Mouse (Mus musculus): ENCODE measurements around the gene Scaf8. TPM values are rescaled to one million over a fixed set of nuclear protein-coding genes. Genes with fewer than 3 reads are reported as not detected.
"Not testable (repeated sequence)": the region's sequence is repeated elsewhere in the genome, so short reads cannot be mapped to it uniquely, and the experiment has no call there.

The Scaf8 gene
- 45.4 TPM for polyA plus RNA-seq (2021)

DNA sequence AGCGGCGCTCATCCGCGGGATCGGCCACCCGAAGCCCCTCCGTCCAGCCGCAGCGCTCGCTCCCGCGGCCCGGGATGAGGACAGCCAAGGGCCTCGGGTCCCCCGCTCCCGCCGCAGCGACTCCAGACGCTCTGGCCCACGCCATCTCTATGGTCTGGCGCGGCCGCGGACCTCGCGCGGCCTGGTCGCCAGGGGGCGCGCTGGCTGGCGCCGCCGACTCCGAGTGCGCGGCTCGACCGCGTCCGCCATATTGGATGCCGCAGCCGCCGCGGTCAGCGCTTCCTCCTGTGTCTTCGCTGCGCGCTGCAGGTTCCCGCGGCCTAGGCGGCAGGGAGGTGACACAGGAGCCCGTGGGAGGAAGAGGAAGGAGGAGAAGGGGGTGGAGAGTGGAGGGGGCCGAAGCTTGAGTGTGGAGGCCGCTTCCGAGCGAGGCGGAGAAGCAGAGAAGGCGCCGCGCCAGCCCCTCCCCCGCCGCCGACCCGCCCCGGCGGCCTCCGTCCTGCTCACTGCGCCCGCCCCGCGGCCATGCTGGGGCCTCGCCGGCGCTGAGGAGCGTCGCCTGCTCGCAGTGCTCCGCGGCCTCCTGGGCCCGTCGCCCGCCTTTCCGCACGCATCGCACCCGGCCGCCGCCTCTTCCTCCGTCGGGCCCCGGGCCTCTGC, at the start of gene Scaf8:
Scaf8 (plus strand) TSS at position 253 of the 660 bp plus-strand sequence.
- peak; percentile 100 for TF ChIP-seq CTCF (IDR thresholded peaks at IDR 0.05)
- peak; percentile 91 for ATAC-seq
- DNase-seq (ENCODE audit: low read depth, low spot score): no peak
- ChIA-PET POLR2A (interaction anchor here (0.5 to 1.0 kb wide), 2 partner anchors 15 to 23 kb away, joined by 3 read pairs; no protein-coding TSS in a partner anchor), CTCF (no interaction called here)
- no peaks in the 10 kb centered on the region for H3K27me3 ChIP-seq
- in situ Hi-C loops (cut with MboI; ENCODE audit: low pct_unique_long_range_greater_than_20kb): no loop called here

DNA sequence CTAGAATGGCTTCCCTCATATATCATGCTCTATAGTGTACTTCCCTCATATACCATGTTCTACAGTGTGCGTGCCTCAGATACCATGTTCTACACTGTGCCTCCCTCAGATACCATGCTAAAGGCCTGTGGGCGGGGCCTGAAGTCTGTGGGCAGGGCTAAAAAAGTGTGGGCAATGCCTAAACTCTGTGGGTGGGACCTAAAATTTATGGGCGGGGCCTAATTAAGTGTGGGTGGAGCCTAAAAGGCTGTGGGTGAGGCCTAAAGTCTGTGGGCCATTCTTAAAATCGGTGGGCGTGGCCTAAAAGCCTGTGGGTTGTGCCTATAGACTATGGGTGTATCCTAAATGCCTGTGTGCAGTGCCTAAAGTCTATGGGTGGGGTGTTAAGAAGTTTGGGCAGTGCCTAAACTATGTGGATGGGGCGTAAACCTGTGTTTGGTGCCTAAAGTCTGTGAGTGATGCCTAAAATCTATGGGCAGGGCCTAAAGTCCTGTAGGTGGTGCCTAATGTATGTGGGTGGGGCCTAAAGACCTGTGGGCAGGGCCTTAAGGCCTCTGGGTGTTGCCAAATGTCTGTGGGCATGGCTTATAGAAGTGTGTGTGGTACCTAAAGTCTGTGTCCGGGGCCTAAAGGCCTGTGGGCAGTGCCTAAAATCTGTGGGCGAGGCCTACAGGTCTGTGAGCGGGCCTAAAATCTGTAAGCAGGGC, 39.5 kb upstream of the Scaf8 start:
- no peak for TF ChIP-seq CTCF (IDR thresholded peaks at IDR 0.05)
- ChIA-PET CTCF (no interaction called here), POLR2A (no interaction called here)
- in situ Hi-C loops (cut with MboI; ENCODE audit: low pct_unique_long_range_greater_than_20kb): no loop called here
- DNase-seq (ENCODE audit: low read depth, low spot score) (no peak), ATAC-seq (no peak)
- H3K27me3 ChIP-seq: no peaks in the 10 kb centered on the region

DNA sequence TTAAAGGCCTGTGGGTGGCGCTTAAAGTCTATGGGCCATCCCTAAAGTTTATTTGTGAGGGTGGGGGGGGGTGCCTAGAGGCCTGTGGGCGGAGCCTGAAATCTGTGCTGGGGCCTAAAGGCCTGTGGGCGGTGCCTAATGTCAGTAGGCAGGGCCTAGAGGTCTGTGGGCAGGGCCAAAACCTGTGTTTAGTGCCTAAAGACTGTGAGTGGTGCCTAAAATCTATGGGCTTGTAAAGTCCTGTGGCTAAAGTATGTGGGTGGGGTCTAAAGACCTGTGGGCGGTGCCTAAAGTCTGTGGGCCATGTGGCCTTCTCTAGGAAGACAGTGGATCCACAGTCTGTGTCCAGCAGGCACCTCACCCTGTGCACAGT, 38.9 kb upstream of the Scaf8 start:
- in situ Hi-C loops (cut with MboI; ENCODE audit: low pct_unique_long_range_greater_than_20kb): no loop called here
- ChIA-PET CTCF (no interaction called here), POLR2A (no interaction called here)
- no peaks in the 10 kb centered on the region for H3K27me3 ChIP-seq
- DNase-seq (ENCODE audit: low read depth, low spot score) (no peak), ATAC-seq (no peak)
- no peak for TF ChIP-seq CTCF (IDR thresholded peaks at IDR 0.05)

DNA sequence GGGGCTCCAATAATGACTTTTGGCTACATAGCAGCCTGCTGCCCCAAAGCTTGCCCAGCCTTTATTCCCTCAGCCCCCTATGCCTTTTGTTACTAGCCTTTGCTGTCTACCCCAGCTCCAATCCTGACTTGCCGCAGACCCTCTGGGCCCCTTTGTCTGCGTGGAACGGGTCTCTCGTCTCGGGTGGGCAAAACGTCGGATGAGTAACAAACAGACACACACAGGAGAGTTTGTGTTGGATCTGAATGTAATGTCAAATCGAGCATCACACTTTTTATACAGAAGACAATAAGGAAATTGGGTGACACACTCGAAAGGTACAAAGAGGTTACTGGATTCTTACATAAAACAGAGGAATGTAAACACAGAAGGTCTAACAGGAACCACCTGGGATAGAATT, 36.8 kb upstream of the Scaf8 start:
- ATAC-seq, POLR2A ChIA-PET, CTCF ChIA-PET: not testable (repeated sequence)

DNA sequence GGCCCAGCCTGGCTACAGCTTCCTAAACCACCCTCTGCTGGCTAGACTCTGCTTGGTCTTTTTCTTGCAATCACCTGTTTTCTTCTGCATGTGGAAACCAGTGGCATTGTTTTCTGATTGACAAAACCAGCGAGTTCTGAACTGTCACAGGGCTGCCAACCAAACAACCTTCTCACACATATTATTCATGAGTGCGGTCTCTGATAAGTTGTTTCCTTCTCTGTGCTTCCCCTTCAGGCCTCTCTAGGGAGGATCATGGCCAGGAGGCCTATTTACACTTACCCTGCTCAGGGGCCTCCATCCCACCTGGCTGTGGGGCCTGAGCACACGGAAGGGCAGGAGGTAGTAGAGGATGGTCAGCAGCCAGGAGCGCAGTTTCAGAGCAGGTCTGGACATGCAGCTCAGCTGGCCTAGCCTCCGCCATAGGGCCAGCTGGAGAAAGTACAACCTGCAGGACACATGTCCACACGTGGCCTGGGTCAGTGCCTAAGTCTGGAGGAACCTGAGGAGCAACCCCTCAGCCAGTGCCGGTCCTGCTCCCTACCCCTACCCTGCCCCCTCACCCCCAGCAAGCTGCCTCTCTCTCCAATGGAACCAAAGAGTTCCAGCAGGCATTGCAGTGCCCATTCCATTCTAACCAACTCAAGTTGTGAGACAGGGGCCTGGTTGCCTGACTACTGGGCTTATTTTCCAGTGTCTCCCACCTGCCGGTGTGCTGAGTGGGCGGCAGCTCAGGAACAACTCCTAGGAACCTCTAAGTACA, 34.0 kb upstream of the Scaf8 start:
- CTCF ChIA-PET: not testable (repeated sequence)

More for the DNA sequence above, 36.8 kb upstream of the Scaf8 start:
- in situ Hi-C loops (cut with MboI; ENCODE audit: low pct_unique_long_range_greater_than_20kb); H3K27me3 ChIP-seq; DNase-seq (ENCODE audit: low read depth, low spot score): not testable (repeated sequence)

DNA sequence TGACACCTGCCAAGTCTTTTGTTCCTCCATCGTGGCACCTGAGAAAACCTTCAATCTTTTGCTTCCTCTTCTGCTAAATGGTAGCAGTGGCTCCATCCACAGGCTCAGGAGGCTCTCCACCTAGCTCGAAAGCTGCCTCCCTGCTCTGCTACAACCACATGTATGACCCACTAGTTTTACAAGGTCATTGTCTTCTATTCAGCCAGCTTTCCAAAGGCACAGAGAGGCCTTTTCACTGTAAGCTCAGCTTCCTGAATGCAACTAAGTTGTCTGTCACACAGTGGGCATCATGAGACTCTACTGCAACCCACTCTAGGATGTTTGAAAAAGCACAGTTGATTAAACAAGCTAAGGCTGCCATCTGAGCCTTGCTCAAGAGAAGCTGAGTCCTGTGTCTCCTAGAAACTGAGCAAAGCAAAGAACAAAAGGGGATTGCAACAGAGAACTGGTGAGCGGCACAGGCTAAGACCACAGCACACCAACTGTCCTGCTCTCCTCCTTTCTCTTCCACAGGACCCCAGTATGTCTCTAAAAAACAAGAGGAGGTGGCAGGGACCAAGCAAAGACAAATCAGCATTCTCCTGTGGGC, 33.2 kb upstream of the Scaf8 start:
- CTCF ChIA-PET; POLR2A ChIA-PET; DNase-seq (ENCODE audit: low read depth, low spot score); H3K27me3 ChIP-seq; in situ Hi-C loops (cut with MboI; ENCODE audit: low pct_unique_long_range_greater_than_20kb): not testable (repeated sequence)
- ATAC-seq: peak; percentile 78

More for the DNA sequence above, 34.0 kb upstream of the Scaf8 start:
- DNase-seq (ENCODE audit: low read depth, low spot score); POLR2A ChIA-PET; in situ Hi-C loops (cut with MboI; ENCODE audit: low pct_unique_long_range_greater_than_20kb); H3K27me3 ChIP-seq; ATAC-seq: not testable (repeated sequence)

DNA sequence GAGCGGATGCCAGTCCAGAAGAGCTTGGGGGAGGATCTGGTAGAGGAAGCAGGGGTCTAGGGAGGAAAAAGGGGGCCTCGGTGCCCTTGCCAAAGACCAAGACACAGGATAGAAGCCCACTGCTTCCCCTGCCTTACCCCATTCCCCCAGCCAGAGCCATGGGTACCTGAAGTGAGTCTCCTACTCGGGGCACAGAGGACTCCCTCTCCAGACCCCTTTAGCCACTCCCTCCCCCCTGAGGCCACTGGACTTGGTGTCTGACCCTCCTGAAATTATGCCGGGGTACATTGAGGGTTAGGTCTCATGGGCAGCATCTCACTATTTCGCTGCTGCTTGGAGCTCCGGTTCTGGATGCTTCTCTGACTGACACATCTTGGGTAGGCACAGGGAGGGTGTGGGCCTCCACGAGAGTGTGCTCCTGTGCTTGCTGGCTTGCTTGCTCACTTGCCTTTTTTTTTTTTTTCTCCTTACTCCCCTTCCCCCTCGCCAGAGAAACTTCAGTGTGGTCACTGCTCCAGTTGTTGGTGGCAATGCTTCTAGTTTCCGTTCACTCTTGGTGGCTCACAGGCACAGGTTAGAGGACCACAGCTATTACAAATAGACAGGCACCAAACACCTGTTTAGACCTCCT, 32.5 kb upstream of the Scaf8 start:
- in situ Hi-C loops (cut with MboI; ENCODE audit: low pct_unique_long_range_greater_than_20kb); H3K27me3 ChIP-seq; DNase-seq (ENCODE audit: low read depth, low spot score); CTCF ChIA-PET; POLR2A ChIA-PET: not testable (repeated sequence)
- peak; percentile 14 for ATAC-seq

DNA sequence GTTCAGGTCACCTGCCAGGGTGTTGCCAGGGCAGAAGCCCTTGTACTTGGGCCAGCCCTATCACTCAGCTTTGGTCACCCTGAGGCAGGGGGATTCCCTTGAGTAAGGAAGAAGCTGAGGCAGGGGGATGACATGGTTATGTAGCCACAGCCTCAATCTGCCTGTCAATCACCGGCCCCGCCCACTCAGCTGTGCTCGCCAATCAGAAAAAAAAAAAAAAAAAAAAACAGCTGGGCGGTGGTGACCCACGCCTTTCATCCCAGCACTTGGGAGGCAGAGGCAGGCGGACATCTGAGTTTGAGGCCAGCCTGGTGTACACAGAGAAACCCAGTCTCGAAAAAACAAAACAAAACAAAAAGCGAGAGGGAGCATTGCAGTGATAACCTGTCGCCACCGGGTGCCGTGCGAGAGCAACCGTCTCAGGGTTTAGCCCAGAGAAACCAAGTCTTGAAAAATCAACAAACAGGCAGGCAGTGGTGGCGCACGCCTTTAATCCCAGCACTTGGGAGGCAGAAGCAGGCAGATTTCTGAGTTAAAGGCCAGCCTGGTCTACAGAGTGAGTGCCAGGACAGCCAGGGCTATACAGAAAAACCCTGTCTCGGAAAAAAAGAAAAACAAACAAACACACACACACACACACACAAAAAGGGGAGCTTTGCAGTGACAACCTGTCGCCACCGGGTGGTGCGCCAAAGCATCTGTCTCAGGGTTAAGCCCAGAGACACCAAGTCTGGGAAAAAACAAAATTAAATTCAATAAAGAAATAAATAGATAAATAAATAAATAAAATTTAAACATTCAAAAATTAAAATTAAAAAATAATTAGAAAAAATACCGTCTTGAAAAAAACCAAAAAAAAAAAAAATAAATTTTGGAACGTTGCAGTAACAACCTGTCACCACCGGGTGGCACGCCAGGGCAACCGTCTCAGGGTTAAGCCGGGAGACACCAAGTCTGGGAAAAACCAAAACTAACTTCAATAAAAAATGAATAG, 31.7 kb upstream of the Scaf8 start:
- CTCF ChIA-PET; ATAC-seq; in situ Hi-C loops (cut with MboI; ENCODE audit: low pct_unique_long_range_greater_than_20kb); DNase-seq (ENCODE audit: low read depth, low spot score); H3K27me3 ChIP-seq; POLR2A ChIA-PET: not testable (repeated sequence)
- TF ChIP-seq CTCF (IDR thresholded peaks at IDR 0.05): peak; percentile 58

DNA sequence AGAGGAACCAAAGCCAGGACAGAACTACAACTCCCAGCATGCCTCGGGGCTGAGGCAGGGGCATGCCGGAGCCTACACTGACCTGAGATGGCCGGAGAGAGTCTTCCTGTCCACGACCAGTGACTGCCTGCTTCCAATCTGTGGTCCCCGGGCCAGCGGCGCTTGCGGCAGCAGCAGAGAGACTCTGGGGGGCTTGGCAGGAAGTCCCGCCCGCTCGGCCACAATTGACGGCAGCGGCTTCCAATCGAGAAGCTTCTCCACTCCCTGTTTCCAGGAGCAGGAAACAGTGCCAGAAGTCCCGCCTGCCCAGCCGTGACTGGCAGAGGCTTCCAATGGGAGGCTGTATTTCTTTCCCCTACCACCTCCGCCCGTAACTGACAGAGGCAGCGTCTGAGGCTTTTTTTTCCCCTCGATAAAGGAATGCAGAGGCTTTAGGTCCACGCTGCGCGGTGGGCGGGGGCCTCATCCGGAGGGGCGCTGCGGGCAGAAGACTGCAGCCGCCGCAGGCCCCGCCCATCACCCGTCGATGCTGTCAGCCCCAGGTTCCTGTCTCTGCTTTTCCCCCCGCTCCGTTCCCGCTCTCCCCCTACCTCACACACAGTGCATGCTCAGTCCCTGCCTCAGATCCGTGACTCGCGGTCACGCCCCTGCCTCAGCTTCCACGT, 30.8 kb upstream of the Scaf8 start:
- POLR2A ChIA-PET: no interaction called here
- DNase-seq (ENCODE audit: low read depth, low spot score) (peak; percentile 91), ATAC-seq (peak; percentile 36)
- CTCF ChIA-PET: interaction anchor here (0.9 kb wide), 1 partner anchor 159 kb away, joined by 3 read pairs; no protein-coding TSS in a partner anchor
- no peak for TF ChIP-seq CTCF (IDR thresholded peaks at IDR 0.05)
- peaks cover 3% of the 10 kb centered on the region for H3K27me3 ChIP-seq
- in situ Hi-C loops (cut with MboI; ENCODE audit: low pct_unique_long_range_greater_than_20kb): no loop called here

All from Patski (cell line).